Mouse (Mus musculus): ENCODE measurements around the gene 4933417A18Rik. TPM values are rescaled to one million over a fixed set of nuclear protein-coding genes. Genes with fewer than 3 reads are reported as not detected.
"Not testable (repeated sequence)": the region's sequence is repeated elsewhere in the genome, so short reads cannot be mapped to it uniquely, and the experiment has no call there.

Gene 4933417A18Rik
- total RNA-seq (2014; fragmentation: Nextera tagmentation) (not detected in 2 replicates), total RNA-seq (2017) (not detected in 2 replicates), polyA plus RNA-seq (2012) (not detected in 2 replicates)

DNA sequence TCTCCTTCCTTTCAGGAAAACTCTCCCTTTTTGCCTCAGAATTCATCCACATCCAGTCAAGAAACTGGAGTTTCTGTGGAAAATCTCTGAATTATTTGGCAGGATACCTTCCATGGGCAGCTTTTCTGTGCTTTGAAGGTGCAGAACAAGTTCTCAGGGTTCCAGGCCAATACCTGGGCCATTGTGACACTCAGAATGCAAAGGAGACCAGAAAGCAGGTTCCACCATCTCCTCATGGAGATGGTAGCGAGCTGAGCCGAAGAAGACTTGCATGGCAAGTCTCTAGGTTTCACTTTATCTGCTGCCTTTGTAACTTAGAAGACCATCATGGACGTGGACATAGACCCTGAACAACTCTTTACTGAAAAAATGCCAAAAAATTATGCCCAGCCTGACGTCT is at the start of gene 4933417A18Rik, which contains the start of gene Fam217a:
Gene 4933417A18Rik, plus strand, starts transcription at position 200 of the 400 bp plus-strand sequence.
Gene Fam217a, minus strand, starts transcription at position 101 of the 400 bp plus-strand sequence.
- Histone ChIP-seq H3K4me3 (ENCODE audit: low read depth, low read length) (no peak within 1 kb of the TSS), H3K4me1 (ENCODE audit: insufficient read depth, low read depth, low read length) (no peaks in the 10 kb centered on the region), H3K9me3 (replicated peaks) (no peaks in the 10 kb centered on the region), H3K27me3 (ENCODE audit: insufficient read depth, low read length) (peaks cover 21% of the 10 kb centered on the region), H3K36me3 (replicated peaks) (no peaks in the 10 kb centered on the region)
- no peak for ATAC-seq (ENCODE audit: extremely low read depth, insufficient number of reproducible peaks, low FRiP score, poor library complexity, severe bottlenecking)
- TF ChIP-seq CTCF (IDR thresholded peaks at IDR 0.05; ENCODE audit: low read depth, low read length) (no peak), GATA1 (IDR thresholded peaks at IDR 0.05; ENCODE audit: borderline replicate concordance, low read length) (no peak), GATA2 (IDR thresholded peaks at IDR 0.05; ENCODE audit: borderline replicate concordance, low read depth, low read length) (no peak), POLR2AphosphoS5 (IDR thresholded peaks at IDR 0.05; ENCODE audit: insufficient replicate concordance, low read depth, low read length) (no peak), TAL1 (conservative IDR thresholded peaks at IDR 0.05; ENCODE audit: low read depth, low read length) (no peak)
- DNase-seq (ENCODE audit: low spot score) = no peak

DNA sequence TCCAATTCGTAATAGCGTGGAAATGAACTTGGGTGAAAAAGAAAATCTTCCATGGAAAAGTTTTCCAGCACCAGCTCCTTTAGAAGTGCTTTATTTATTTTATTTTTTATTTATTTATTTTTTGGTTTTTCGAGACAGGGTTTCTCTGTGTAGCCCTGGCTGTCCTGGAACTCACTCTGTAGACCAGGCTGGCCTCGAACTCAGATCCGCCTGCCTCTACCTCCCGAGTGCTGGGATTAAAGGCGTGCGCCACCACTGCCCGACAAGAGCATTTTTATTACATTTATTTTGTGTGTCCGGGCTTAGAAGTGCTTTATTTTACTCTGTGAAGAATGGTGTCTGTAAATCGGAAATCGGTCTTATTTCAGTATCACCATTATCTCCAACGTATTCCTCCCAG is 49.5 kb upstream of the 4933417A18Rik start:
- peaks cover 14% of the 10 kb centered on the region for H3K36me3 ChIP-seq (replicated peaks)
- not testable (repeated sequence) for DNase-seq (ENCODE audit: low spot score); ATAC-seq (ENCODE audit: extremely low read depth, insufficient number of reproducible peaks, low FRiP score, poor library complexity, severe bottlenecking); H3K9me3 ChIP-seq (replicated peaks); H3K27me3 ChIP-seq (ENCODE audit: insufficient read depth, low read length)
- H3K4me1 ChIP-seq (ENCODE audit: insufficient read depth, low read depth, low read length) = peaks cover 26% of the 10 kb centered on the region
- H3K4me3 ChIP-seq (ENCODE audit: low read depth, low read length) = peak overlapping the region; percentile 96

DNA sequence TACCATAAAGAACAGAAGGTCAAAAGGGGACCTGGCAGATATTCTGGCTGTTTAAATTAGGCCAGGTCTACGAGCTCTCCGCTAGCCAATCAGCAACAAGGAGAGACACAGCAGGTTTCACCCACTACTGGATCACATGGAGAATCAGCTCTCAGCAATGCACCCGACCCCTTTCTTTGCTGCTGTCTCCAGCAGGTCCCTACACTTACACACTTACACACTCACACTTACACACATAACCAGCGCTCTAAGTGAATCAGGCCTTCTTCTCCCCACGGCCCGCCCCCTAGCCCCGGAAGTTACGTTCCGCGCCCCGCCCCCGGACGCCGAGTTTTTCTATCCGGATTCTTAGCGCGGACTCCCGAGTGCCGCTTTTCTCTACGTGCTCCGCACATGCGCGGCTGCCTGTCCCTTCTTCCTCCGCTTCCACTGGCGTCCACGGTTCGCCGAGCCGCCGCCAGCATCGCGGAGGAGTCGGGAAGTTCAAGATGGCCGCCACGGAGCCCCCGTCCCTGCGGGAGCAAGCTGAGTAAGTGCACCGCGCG is 49.0 kb upstream of the 4933417A18Rik start, which contains the start of gene Prpf4b:
Gene Prpf4b, plus strand, starts transcription at position 137 of the 545 bp plus-strand sequence.
- peaks cover 28% of the 10 kb centered on the region for H3K4me1 ChIP-seq (ENCODE audit: insufficient read depth, low read depth, low read length)
- no peaks in the 10 kb centered on the region for H3K9me3 ChIP-seq (replicated peaks)
- peaks cover 15% of the 10 kb centered on the region for H3K36me3 ChIP-seq (replicated peaks)
- ATAC-seq (ENCODE audit: extremely low read depth, insufficient number of reproducible peaks, low FRiP score, poor library complexity, severe bottlenecking) (peak; percentile 24), DNase-seq (ENCODE audit: low spot score) (peak; percentile 80)
- no peaks in the 10 kb centered on the region for H3K27me3 ChIP-seq (ENCODE audit: insufficient read depth, low read length)
- H3K4me3 ChIP-seq (ENCODE audit: low read depth, low read length) = peak within 1 kb of the TSS; percentile 96
- TF ChIP-seq CTCF (IDR thresholded peaks at IDR 0.05; ENCODE audit: low read depth, low read length) = no peak
- no peak for TF ChIP-seq TAL1 (conservative IDR thresholded peaks at IDR 0.05; ENCODE audit: low read depth, low read length)
- TF ChIP-seq GATA1 (IDR thresholded peaks at IDR 0.05; ENCODE audit: borderline replicate concordance, low read length) = no peak
- TF ChIP-seq POLR2AphosphoS5 (IDR thresholded peaks at IDR 0.05; ENCODE audit: insufficient replicate concordance, low read depth, low read length) = no peak
- TF ChIP-seq GATA2 (IDR thresholded peaks at IDR 0.05; ENCODE audit: borderline replicate concordance, low read depth, low read length) = no peak

DNA sequence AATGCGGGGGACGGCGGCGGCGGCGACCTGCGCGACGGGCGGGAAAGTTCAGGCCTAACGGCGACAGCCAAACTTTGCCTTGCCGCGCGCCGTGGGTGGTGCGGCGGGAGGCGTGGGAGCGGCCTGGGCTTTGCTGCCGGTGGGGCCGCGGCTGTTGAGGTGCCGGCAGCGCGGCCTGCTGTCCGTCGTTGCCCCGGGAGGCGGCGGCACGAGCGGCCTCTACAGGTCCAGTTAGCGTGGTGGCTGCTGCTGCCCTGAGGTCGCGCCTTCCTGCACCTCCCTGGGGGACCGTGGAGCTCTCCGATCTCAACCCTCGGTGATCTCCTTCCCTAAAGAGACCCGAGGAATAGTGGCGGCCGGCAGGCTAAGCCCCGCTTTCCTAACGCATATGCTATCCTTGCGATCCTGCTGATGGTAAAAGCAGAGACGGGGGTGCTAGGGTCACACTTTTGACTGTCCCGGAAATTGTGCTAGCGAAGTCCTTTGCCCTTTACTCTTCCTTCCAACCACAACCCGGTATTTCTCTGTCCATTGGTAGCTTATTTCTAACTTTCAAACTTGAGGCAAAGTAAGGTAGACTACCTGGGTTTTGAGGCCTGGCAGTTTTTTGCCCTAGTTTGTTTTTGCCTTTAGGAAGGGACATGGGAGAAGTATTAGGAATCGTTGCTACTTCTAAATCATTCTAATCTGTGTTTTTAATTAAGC is 48.3 kb upstream of the 4933417A18Rik start:
- Histone ChIP-seq H3K4me3 (ENCODE audit: low read depth, low read length) (peak overlapping the region; percentile 96), H3K9me3 (replicated peaks) (no peaks in the 10 kb centered on the region), H3K4me1 (ENCODE audit: insufficient read depth, low read depth, low read length) (peaks cover 32% of the 10 kb centered on the region), H3K36me3 (replicated peaks) (peaks cover 19% of the 10 kb centered on the region), H3K27me3 (ENCODE audit: insufficient read depth, low read length) (no peaks in the 10 kb centered on the region)
- ATAC-seq (ENCODE audit: extremely low read depth, insufficient number of reproducible peaks, low FRiP score, poor library complexity, severe bottlenecking) = no peak
- DNase-seq (ENCODE audit: low spot score) = peak; percentile 36
- no peak for TF ChIP-seq TAL1 (conservative IDR thresholded peaks at IDR 0.05; ENCODE audit: low read depth, low read length)
- TF ChIP-seq GATA2 (IDR thresholded peaks at IDR 0.05; ENCODE audit: borderline replicate concordance, low read depth, low read length) = no peak
- TF ChIP-seq POLR2AphosphoS5 (IDR thresholded peaks at IDR 0.05; ENCODE audit: insufficient replicate concordance, low read depth, low read length) = no peak
- TF ChIP-seq CTCF (IDR thresholded peaks at IDR 0.05; ENCODE audit: low read depth, low read length) = no peak
- TF ChIP-seq GATA1 (IDR thresholded peaks at IDR 0.05; ENCODE audit: borderline replicate concordance, low read length) = no peak

DNA sequence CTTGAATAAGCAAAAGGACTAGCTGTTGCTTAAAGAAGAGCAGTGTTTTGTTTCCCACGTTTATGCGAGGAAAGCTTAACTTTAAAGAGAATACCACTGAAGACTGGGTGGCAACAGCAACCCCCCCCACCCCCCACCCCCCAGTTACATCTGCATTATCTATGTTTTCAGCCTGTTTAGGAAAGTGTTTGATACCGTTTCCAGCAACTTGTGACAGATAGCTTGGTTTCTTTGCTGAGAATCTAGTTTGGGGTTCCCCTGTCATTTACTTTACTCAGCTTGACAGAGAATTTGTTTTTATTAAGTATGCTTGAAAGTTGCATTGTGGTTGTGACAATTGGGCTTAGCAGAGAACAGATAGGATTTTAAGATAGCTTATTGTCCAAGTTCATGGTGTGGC is 47.7 kb upstream of the 4933417A18Rik start:
- Histone ChIP-seq H3K9me3 (replicated peaks) (no peaks in the 10 kb centered on the region), H3K27me3 (ENCODE audit: insufficient read depth, low read length) (no peaks in the 10 kb centered on the region), H3K4me1 (ENCODE audit: insufficient read depth, low read depth, low read length) (peaks cover 37% of the 10 kb centered on the region), H3K36me3 (replicated peaks) (peaks cover 24% of the 10 kb centered on the region), H3K4me3 (ENCODE audit: low read depth, low read length) (peak overlapping the region; percentile 96)
- no peak for ATAC-seq (ENCODE audit: extremely low read depth, insufficient number of reproducible peaks, low FRiP score, poor library complexity, severe bottlenecking)
- DNase-seq (ENCODE audit: low spot score) = peak; percentile 8
- no peak for TF ChIP-seq GATA1 (IDR thresholded peaks at IDR 0.05; ENCODE audit: borderline replicate concordance, low read length)
- no peak for TF ChIP-seq GATA2 (IDR thresholded peaks at IDR 0.05; ENCODE audit: borderline replicate concordance, low read depth, low read length)
- no peak for TF ChIP-seq CTCF (IDR thresholded peaks at IDR 0.05; ENCODE audit: low read depth, low read length)
- TF ChIP-seq TAL1 (conservative IDR thresholded peaks at IDR 0.05; ENCODE audit: low read depth, low read length) = no peak
- TF ChIP-seq POLR2AphosphoS5 (IDR thresholded peaks at IDR 0.05; ENCODE audit: insufficient replicate concordance, low read depth, low read length) = no peak

DNA sequence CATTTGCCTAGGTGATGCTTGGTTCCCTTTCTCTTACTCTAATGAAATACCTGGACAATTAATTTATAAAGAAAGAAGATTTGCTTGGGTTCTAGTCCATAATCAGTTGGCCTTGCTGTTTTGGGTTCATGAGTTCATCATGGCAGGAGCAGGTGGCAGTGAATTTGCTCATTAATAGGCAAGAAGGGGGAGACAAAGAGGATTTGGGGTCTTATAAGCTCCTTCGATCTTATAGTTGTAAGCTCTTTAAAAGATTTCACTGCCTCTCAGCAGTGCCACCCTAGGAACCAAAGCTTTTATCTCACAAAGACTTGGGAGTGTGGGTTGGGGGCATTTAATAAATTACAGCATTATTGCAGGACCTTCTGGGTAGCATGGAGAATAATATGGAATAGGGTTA is 31.3 kb upstream of the 4933417A18Rik start:
- no peak for TF ChIP-seq POLR2AphosphoS5 (IDR thresholded peaks at IDR 0.05; ENCODE audit: insufficient replicate concordance, low read depth, low read length)
- no peak for TF ChIP-seq TAL1 (conservative IDR thresholded peaks at IDR 0.05; ENCODE audit: low read depth, low read length)
- no peak for TF ChIP-seq GATA2 (IDR thresholded peaks at IDR 0.05; ENCODE audit: borderline replicate concordance, low read depth, low read length)
- TF ChIP-seq GATA1 (IDR thresholded peaks at IDR 0.05; ENCODE audit: borderline replicate concordance, low read length) = no peak
- no peak for TF ChIP-seq CTCF (IDR thresholded peaks at IDR 0.05; ENCODE audit: low read depth, low read length)
- no peak for ATAC-seq (ENCODE audit: extremely low read depth, insufficient number of reproducible peaks, low FRiP score, poor library complexity, severe bottlenecking)
- Histone ChIP-seq H3K4me1 (ENCODE audit: insufficient read depth, low read depth, low read length) (no peaks in the 10 kb centered on the region; the same call in 1 of the 2 replicates), H3K36me3 (replicated peaks) (peaks cover 96% of the 10 kb centered on the region), H3K4me3 (ENCODE audit: low read depth, low read length) (no peak overlapping the region), H3K9me3 (replicated peaks) (no peaks in the 10 kb centered on the region), H3K27me3 (ENCODE audit: insufficient read depth, low read length) (no peaks in the 10 kb centered on the region)
- no peak for DNase-seq (ENCODE audit: low spot score)

Measured in G1E (cell line).